In the genomic region with DNA sequence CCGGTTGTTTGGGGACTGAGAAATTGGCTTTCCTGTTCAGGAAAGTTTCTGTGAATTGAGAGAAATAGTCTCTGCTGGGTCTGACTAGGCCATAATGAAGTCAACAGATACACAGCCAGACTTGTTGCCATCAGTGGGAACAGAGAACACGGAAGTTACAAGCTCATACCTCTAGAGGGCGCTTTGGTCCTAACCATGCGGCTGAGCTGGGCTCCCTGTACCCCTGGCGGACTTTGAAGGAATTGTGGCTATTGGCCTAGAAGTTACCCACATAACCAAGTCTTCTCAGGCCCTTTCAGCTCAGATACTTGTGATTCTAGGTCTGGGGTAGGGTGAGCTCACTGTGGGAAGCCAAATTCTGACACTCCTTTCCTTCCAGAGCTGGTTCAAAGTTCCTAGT, we compare ENCODE assay signal across 7 mouse cellular contexts. TPM values are rescaled to one million over a fixed set of nuclear protein-coding genes. Genes with fewer than 3 reads are reported as not detected.
A peak's percentile ranks its signal among the peaks of the same experiment; 100 is the strongest.
DNase-seq lines count a peak whose midpoint lies in the region; ATAC-seq and TF ChIP-seq lines count a peak whose summit lies in the region.

No protein-coding gene starts in this region.

- no peaks in the 10 kb centered on the region for H3K9me3 ChIP-seq in CH12.LX (replicated peaks; ENCODE audit: low read length)
- no peaks in the 10 kb centered on the region for H3K9me3 ChIP-seq in lung, embryonic 14.5 days (ENCODE audit: low read depth, low read length)

- intact Hi-C loops in gastrocnemius, postnatal 36 days (cut with DNase I) = loop anchor here (1.0 to 5.0 kb wide), 2 partner anchors 75 kb away; no protein-coding TSS in a partner anchor

- TF ChIP-seq RAD21 in CH12.LX (IDR thresholded peaks at IDR 0.05; ENCODE audit: low read depth, low read length) = peak; percentile 99

- no peak overlapping the region for H3K4me2 ChIP-seq in CH12.LX (ENCODE audit: insufficient read depth, low read depth, poor library complexity, severe bottlenecking)
- H3K4me2 ChIP-seq in lung, embryonic 14.5 days = no peak overlapping the region

- H3K27me3 ChIP-seq in CH12.LX (replicated peaks) = no peaks in the 10 kb centered on the region
- no peaks in the 10 kb centered on the region for H3K27me3 ChIP-seq in lung, embryonic 14.5 days (ENCODE audit: insufficient read depth, low read length)

- DNase-seq in CH12.LX (ENCODE audit: extremely low read depth) = peak; percentile 93
- DNase-seq in R1 (ENCODE audit: low read depth, low spot score) = peak; percentile 95
- DNase-seq in cerebellum, adult 9-11 months = peak; percentile 49
- peak; percentile 33 to 67 for DNase-seq in gastrocnemius, postnatal 36 days
- DNase-seq in layer of hippocampus, adult 18-20 months (ENCODE audit: low spot score in 2 of 2) = peak; percentile 56 to 87
- DNase-seq in lung, embryonic 14.5 days = peak; percentile 93
- peak; percentile 75 for DNase-seq in right cerebral cortex, postnatal 14 days

- peaks cover 4 to 43% of the 10 kb centered on the region in 2 experiments; a peak in 3 of 4 replicates for H3K4me1 ChIP-seq in CH12.LX (ENCODE audit: control insufficient read depth in 1 of 2, insufficient read depth in 2 of 2)
- H3K4me1 ChIP-seq in lung, embryonic 14.5 days (ENCODE audit: insufficient read depth) = no peaks in the 10 kb centered on the region

- no peak for TF ChIP-seq EP300 in CH12.LX (IDR thresholded peaks at IDR 0.05; ENCODE audit: low read length)

- ATAC-seq in lung, embryonic 14.5 days (ENCODE audit: insufficient read depth) = peak; percentile 57

- H3K36me3 ChIP-seq in CH12.LX (replicated peaks in 1 of 2; ENCODE audit: control insufficient read depth in 1 of 2, insufficient read depth in 1 of 2, low read length in 1 of 2) = no peaks in the 10 kb centered on the region
- H3K36me3 ChIP-seq in lung, embryonic 14.5 days (ENCODE audit: insufficient read depth) = no peaks in the 10 kb centered on the region

- H3K27ac ChIP-seq in CH12.LX (ENCODE audit: insufficient read depth, low read depth) = no peak overlapping the region
- no peak overlapping the region for H3K27ac ChIP-seq in lung, embryonic 14.5 days (ENCODE audit: low read depth)

- dilution Hi-C loops in CH12.LX (cut with MboI; ENCODE audit: extremely low pct_ligation_motif_present, extremely low pct_unique_long_range_greater_than_20kb, low sequenced_read_pairs) = no loop called here

- in situ Hi-C loops in CH12.LX (cut with MboI; ENCODE audit: low pct_ligation_motif_present, low pct_unique_long_range_greater_than_20kb, low sequenced_read_pairs) = loop anchor here (5.0 kb wide), 1 partner anchor 65 kb away; no protein-coding TSS in a partner anchor

- peak; percentile 99 to 100 for TF ChIP-seq CTCF in CH12.LX (conservative IDR thresholded peaks at IDR 0.05 in 1 of 2, IDR thresholded peaks at IDR 0.05 in 1 of 2; ENCODE audit: low read depth in 2 of 2, low read length in 2 of 2)
- TF ChIP-seq CTCF in lung, embryonic 14.5 days (IDR thresholded peaks at IDR 0.05; ENCODE audit: low read depth) = peak; percentile 99

- no peak overlapping the region for H3K9ac ChIP-seq in CH12.LX (ENCODE audit: insufficient read depth, low read depth)
- no peak overlapping the region for H3K9ac ChIP-seq in lung, embryonic 14.5 days

- TF ChIP-seq POLR2A in CH12.LX (IDR thresholded peaks at IDR 0.05; ENCODE audit: low read depth, low read length) = no peak

- 2% methylated on average over 5 of the region's 5 CpGs for WGBS in lung, embryonic 14.5 days

- no peak overlapping the region for H3K4me3 ChIP-seq in CH12.LX (replicated peaks in 1 of 3; ENCODE audit: low read depth in 2 of 3, low read length in 2 of 3, poor library complexity in 1 of 3)
- H3K4me3 ChIP-seq in lung, embryonic 14.5 days (ENCODE audit: low read depth, low read length) = no peak overlapping the region

- H3K79me2 ChIP-seq in CH12.LX (replicated peaks; ENCODE audit: control insufficient read depth, extremely low read depth, insufficient read depth, poor library complexity, severe bottlenecking) = no peaks in the 10 kb centered on the region

TF ChIP-seq in CH12.LX, 34 proteins besides CTCF, POLR2A, EP300 and RAD21 (continues in another document):
- TF ChIP-seq E2F4 (IDR thresholded peaks at IDR 0.05; ENCODE audit: insufficient replicate concordance, low read depth, low read length) (no peak), ETS1 (conservative IDR thresholded peaks at IDR 0.05; ENCODE audit: low read depth, low read length) (no peak), ZKSCAN1 (IDR thresholded peaks at IDR 0.05; ENCODE audit: borderline replicate concordance, low read depth, low read length) (no peak), MAX (IDR thresholded peaks at IDR 0.05; ENCODE audit: low read length) (peak; percentile 75), CHD1 (IDR thresholded peaks at IDR 0.05; ENCODE audit: low read depth, low read length) (no peak), ELF1 (IDR thresholded peaks at IDR 0.05; ENCODE audit: low read depth, low read length) (peak; percentile 92), MAFK (IDR thresholded peaks at IDR 0.05; ENCODE audit: insufficient replicate concordance, low read length) (no peak), MEF2A (IDR thresholded peaks at IDR 0.05; ENCODE audit: borderline replicate concordance, low read depth, low read length) (0 out of 2 replicates have a peak, but pooled peaks have one; percentile 34), BHLHE40 (IDR thresholded peaks at IDR 0.05; ENCODE audit: low read depth, low read length) (no peak), MAZ (IDR thresholded peaks at IDR 0.05; ENCODE audit: low read depth, low read length) (no peak), ZC3H11A (IDR thresholded peaks at IDR 0.05; ENCODE audit: low read depth, low read length) (peak; percentile 68; the same call in 1 of the 2 replicates), IRF4 (IDR thresholded peaks at IDR 0.05; ENCODE audit: low read depth, low read length) (peak; percentile 47; the same call in 1 of the 2 replicates), TCF12 (IDR thresholded peaks at IDR 0.05; ENCODE audit: low read depth, low read length) (no peak), CHD2 (IDR thresholded peaks at IDR 0.05; ENCODE audit: low read length) (no peak), JUND (conservative IDR thresholded peaks at IDR 0.05; ENCODE audit: low read depth, low read length) (no peak; the same call in 1 of the 2 replicates), MXI1 (IDR thresholded peaks at IDR 0.05; ENCODE audit: low read depth, low read length) (no peak), SMC3 (IDR thresholded peaks at IDR 0.05; ENCODE audit: low read depth, low read length) (peak; percentile 97), NRF1 (IDR thresholded peaks at IDR 0.05; ENCODE audit: low read depth, low read length) (no peak), PAX5 (IDR thresholded peaks at IDR 0.05; ENCODE audit: low read length) (no peak), GABPA (IDR thresholded peaks at IDR 0.05; ENCODE audit: insufficient replicate concordance, low read depth, low read length) (no peak), UBTF (IDR thresholded peaks at IDR 0.05; ENCODE audit: low read depth, low read length) (no peak), USF2 (conservative IDR thresholded peaks at IDR 0.05; ENCODE audit: low read depth, low read length) (no peak), POLR2AphosphoS2 (IDR thresholded peaks at IDR 0.05; ENCODE audit: low read depth, low read length) (no peak), NELFE (IDR thresholded peaks at IDR 0.05; ENCODE audit: low read depth, low read length) (peak; percentile 81; the same call in 1 of the 2 replicates), ZNF384 (IDR thresholded peaks at IDR 0.05; ENCODE audit: low read depth, low read length) (0 out of 2 replicates have a peak, but pooled peaks have one; percentile 9), SIN3A (IDR thresholded peaks at IDR 0.05; ENCODE audit: low read length) (no peak), RCOR1 (conservative IDR thresholded peaks at IDR 0.05; ENCODE audit: low read depth, low read length) (no peak), ZMIZ1 (IDR thresholded peaks at IDR 0.05; ENCODE audit: low read depth, low read length) (no peak), USF1 (IDR thresholded peaks at IDR 0.05; ENCODE audit: low read depth, low read length) (no peak), HCFC1 (IDR thresholded peaks at IDR 0.05; ENCODE audit: low read depth, low read length) (no peak; the same call in 1 of the 2 replicates), JUN (IDR thresholded peaks at IDR 0.05; ENCODE audit: insufficient read depth, low read depth, low read length) (peak; percentile 10; the same call in 1 of the 2 replicates), KAT2A (IDR thresholded peaks at IDR 0.05; ENCODE audit: insufficient replicate concordance, low read length) (no peak)

RNA-seq across cellular contexts. Expression of a gene that starts 6.9 kb away (rescaled TPM):
- total RNA-seq in CH12.LX (2012; rRNA removed) (not detected in 2 replicates), CH12.LX (2014; rRNA removed) (not detected in 2 replicates)
- polyA plus RNA-seq in CH12.LX (2012; ENCODE audit: insufficient read length, low read depth) = not detected in 2 replicates
- total RNA-seq in gastrocnemius, postnatal 36 days (2021) = 1 to 10 TPM in 1 of 2 experiments, under 1 TPM in 1; 0.54 to 1.3 TPM
- total RNA-seq in layer of hippocampus, adult 18-20 months (2021) = under 1 TPM; 0.15 to 0.40 TPM
- polyA plus RNA-seq in lung, embryonic 14.5 days (2014; fragmentation: Nextera tagmentation; extraction: Ambion mirVana) = 0.15 and 0.41 TPM in 2 replicates

RNA-seq across cellular contexts. Expression of a gene that starts 21.8 kb away (rescaled TPM):
- total RNA-seq in CH12.LX (2012; rRNA removed) = 0.04 TPM in 1 of 2 replicates, not detected in the other
- 0.08 and 0.31 TPM in 2 replicates for total RNA-seq in CH12.LX (2014; rRNA removed)
- polyA plus RNA-seq in CH12.LX (2012; ENCODE audit: insufficient read length, low read depth) = 0.50 TPM in 1 of 2 replicates, not detected in the other
- total RNA-seq in gastrocnemius, postnatal 36 days (2021) = not detected
- not detected for total RNA-seq in layer of hippocampus, adult 18-20 months (2021)
- 0.17 and 2.5 TPM in 2 replicates for polyA plus RNA-seq in lung, embryonic 14.5 days (2014; fragmentation: Nextera tagmentation; extraction: Ambion mirVana)

RNA-seq across cellular contexts. Expression of a gene that starts 45.9 kb away (rescaled TPM):
- total RNA-seq in CH12.LX (2012; rRNA removed) = 1.0 and 1.6 TPM in 2 replicates
- 3.6 and 3.8 TPM in 2 replicates for total RNA-seq in CH12.LX (2014; rRNA removed)
- polyA plus RNA-seq in CH12.LX (2012; ENCODE audit: insufficient read length, low read depth) = 1.5 and 1.6 TPM in 2 replicates
- 10 to 100 TPM; 45.8 to 73.6 TPM for total RNA-seq in gastrocnemius, postnatal 36 days (2021)
- total RNA-seq in layer of hippocampus, adult 18-20 months (2021) = 1 to 10 TPM; 1.1 to 3.1 TPM
- 0.12 TPM in 1 of 2 replicates, not detected in the other for polyA plus RNA-seq in lung, embryonic 14.5 days (2014; fragmentation: Nextera tagmentation; extraction: Ambion mirVana)

RNA-seq across cellular contexts. Expression of a gene that starts 51.3 kb away (rescaled TPM):
- total RNA-seq in CH12.LX (2012; rRNA removed) = not detected in 2 replicates
- not detected in 2 replicates for total RNA-seq in CH12.LX (2014; rRNA removed)
- not detected in 2 replicates for polyA plus RNA-seq in CH12.LX (2012; ENCODE audit: insufficient read length, low read depth)
- total RNA-seq in gastrocnemius, postnatal 36 days (2021) = not detected
- 1 to 10 TPM in 1 of 2 experiments, under 1 TPM in 1; 0.18 to 1.1 TPM for total RNA-seq in layer of hippocampus, adult 18-20 months (2021)
- polyA plus RNA-seq in lung, embryonic 14.5 days (2014; fragmentation: Nextera tagmentation; extraction: Ambion mirVana) = not detected in 2 replicates

Comparison
In these comparisons a context has a peak if more than half of its experiments do, and no peak if none do; other contexts are left out.
1. RNA of a gene that starts 45.9 kb away (total RNA-seq): 45.8 to 73.6 TPM in gastrocnemius, postnatal 36 days; 1.0 to 3.8 TPM in CH12.LX and 1.1 to 3.1 TPM in layer of hippocampus, adult 18-20 months; every median in the first group is over 4 times any median in the second.
2. Peak in every context shown above with its lines, with median percentiles within 50 percentile points of each other: DNase-seq.